21 mouse cellular contexts compared by ENCODE assay signal in the genomic region with DNA sequence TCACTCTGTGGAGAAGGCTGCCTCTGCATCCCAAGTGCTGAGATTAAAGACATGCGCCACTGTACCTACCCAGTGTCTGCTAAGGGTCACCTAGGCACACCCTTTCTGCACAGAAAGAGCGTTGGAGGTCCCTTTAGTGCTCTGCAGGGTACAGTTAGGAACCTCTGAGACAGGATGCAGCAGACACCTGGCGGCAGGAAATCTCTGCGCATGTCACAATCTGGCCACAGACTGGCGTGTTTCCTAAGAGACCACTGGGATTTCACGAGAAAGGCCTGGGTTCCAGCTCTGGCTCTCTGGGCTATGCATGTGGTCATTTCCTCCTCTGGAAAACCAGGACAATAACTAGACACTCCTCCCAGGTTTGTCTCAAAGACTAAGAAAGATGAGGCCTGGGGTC.
DNase-seq lines count a peak whose midpoint lies in the region; ATAC-seq and TF ChIP-seq lines count a peak whose summit lies in the region.
"Had no signal": no experiment of that assay in that cellular context is flagged by ENCODE, and none has a peak within 500 bp of the region (broad histone marks: within the 10 kb centered on the region; RNA-seq: fewer than 3 reads in every experiment).

No protein-coding gene starts in this region.

- H3K27me3 ChIP-seq in heart, adult 2 months (ENCODE audit: control insufficient read depth, insufficient read depth, low read length): no peaks in the 10 kb centered on the region
- no peaks in the 10 kb centered on the region for H3K27me3 ChIP-seq in kidney, postnatal 0 days (ENCODE audit: insufficient read depth, low read length)
- H3K27me3 ChIP-seq: CH12.LX; heart, embryonic 12.5 days; hindbrain, embryonic 15.5 days had no signal

- peak; percentile 36 for TF ChIP-seq CTCF in heart, adult 2 months (IDR thresholded peaks at IDR 0.05)
- TF ChIP-seq CTCF in kidney, postnatal 0 days (IDR thresholded peaks at IDR 0.05; ENCODE audit: low read depth): peak; percentile 8; the same call in 1 of the 2 replicates

- no peak for ATAC-seq in kidney, postnatal 0 days (replicated peaks; ENCODE audit: low FRiP score, low read depth)
- ATAC-seq: forebrain, postnatal 0 days had no signal

- intact Hi-C loops in heart, adult 2 months (cut with DNase I): no loop called here

- no peak overlapping the region for H3K4me3 ChIP-seq in heart, adult 2 months
- no peak overlapping the region for H3K4me3 ChIP-seq in kidney, postnatal 0 days (replicated peaks; ENCODE audit: low read depth, low read length)
- H3K4me3 ChIP-seq in brown adipose tissue, adult 24 weeks (ENCODE audit: insufficient read depth, low read depth, low read length): no peak overlapping the region
- H3K4me3 ChIP-seq: heart, embryonic 12.5 days; hindbrain, embryonic 15.5 days had no signal

- DNase-seq in heart, adult 2 months: no peak
- no peak for DNase-seq in heart, postnatal 4 days
- DNase-seq in kidney, postnatal 0 days (ENCODE audit: low spot score): no peak
- DNase-seq in kidney, adult 18-20 months: no peak
- peak; percentile 64 for DNase-seq in thymus, postnatal 14 days
- no peak for DNase-seq in left cerebral cortex, adult 11 months (ENCODE audit: low spot score)
- DNase-seq: adrenal gland, adult 8-10 months; cerebellum, adult 11 months; forebrain, postnatal 0 days; gastrocnemius, postnatal 14 days; kidney, adult 9 months; layer of hippocampus, postnatal 36 days; lung, embryonic 14.5 days; lung, postnatal 4 days; right cerebral cortex, postnatal 14 days had no signal

- 0 out of 2 replicates have a peak, but pooled peaks cover under 1% of the 10 kb centered on the region for H3K9me3 ChIP-seq in kidney, postnatal 0 days (replicated peaks; ENCODE audit: low read length)

- no peaks in the 10 kb centered on the region for H3K79me2 ChIP-seq in heart, adult 2 months (replicated peaks; ENCODE audit: control insufficient read depth, insufficient read depth, low read length)

- no peak for TF ChIP-seq POLR2A in heart, adult 2 months (IDR thresholded peaks at IDR 0.05; ENCODE audit: insufficient read depth, low read depth, low read length)

- WGBS in heart, adult 2 months: 61% methylated on average over 6 of the region's 6 CpGs
- WGBS in kidney, postnatal 0 days: 80% methylated on average over 6 of the region's 6 CpGs

- H3K9ac ChIP-seq in heart, adult 2 months (ENCODE audit: low read depth, low read length): no peak overlapping the region
- no peak overlapping the region for H3K9ac ChIP-seq in kidney, postnatal 0 days (ENCODE audit: low read depth, low read length)
- H3K9ac ChIP-seq: forebrain, postnatal 0 days; heart, embryonic 12.5 days; hindbrain, embryonic 15.5 days; lung, embryonic 14.5 days had no signal

- peaks cover 23% of the 10 kb centered on the region for H3K4me1 ChIP-seq in heart, adult 2 months (ENCODE audit: control insufficient read depth, insufficient read depth, low read length)
- H3K4me1 ChIP-seq in kidney, postnatal 0 days (replicated peaks; ENCODE audit: insufficient read depth, low read length): peaks cover 19% of the 10 kb centered on the region
- peaks cover 28% of the 10 kb centered on the region for H3K4me1 ChIP-seq in brown adipose tissue, adult 24 weeks (ENCODE audit: control insufficient read depth, insufficient read depth, insufficient read length, low read length)

- H3K27ac ChIP-seq in heart, adult 2 months: peak overlapping the region; percentile 41; the same call in 1 of the 2 replicates
- no peak overlapping the region for H3K27ac ChIP-seq in kidney, postnatal 0 days
- H3K27ac ChIP-seq in brown adipose tissue, adult 24 weeks (replicated peaks; ENCODE audit: low read depth, low read length): peak overlapping the region; percentile 7; the same call in 1 of the 2 replicates
- H3K27ac ChIP-seq: hindbrain, embryonic 15.5 days had no signal

- no peak for TF ChIP-seq EP300 in heart, adult 2 months (IDR thresholded peaks at IDR 0.05; ENCODE audit: insufficient read depth, low read depth, low read length)

- H3K36me3 ChIP-seq in heart, adult 2 months (ENCODE audit: control insufficient read depth, insufficient read depth, low read length): no peaks in the 10 kb centered on the region
- H3K36me3 ChIP-seq in kidney, postnatal 0 days (ENCODE audit: insufficient read depth, low read length): no peaks in the 10 kb centered on the region
- H3K36me3 ChIP-seq: heart, embryonic 12.5 days; hindbrain, embryonic 15.5 days had no signal

- no peak overlapping the region for H3K4me2 ChIP-seq in kidney, postnatal 0 days (ENCODE audit: low read length)
- H3K4me2 ChIP-seq: heart, embryonic 12.5 days; hindbrain, embryonic 15.5 days; liver, embryonic 11.5 days; lung, embryonic 14.5 days; midbrain, embryonic 11.5 days had no signal
